Mouse (Mus musculus) myocyte (in vitro differentiated cells): Measurements from ENCODE around the gene Brsk2. TPM values are rescaled to one million over a fixed set of nuclear protein-coding genes. Genes with fewer than 3 reads are reported as not detected.

Experiments used
- H3K27me3 ChIP-seq: one replicate; pipeline ENCODE4 v1.6.1; 2011; ENCODE audit not compliant: control insufficient read depth, insufficient read depth, insufficient read length
- H3K36me3 ChIP-seq: one replicate; pipeline ENCODE4 v1.6.1; 2011; ENCODE audit not compliant: control insufficient read depth, insufficient read depth
- H3K4me2 ChIP-seq: one replicate; pipeline ENCODE4 v1.6.1; 2011; ENCODE audit warnings: low read depth, control low read depth
- H3K4me3 ChIP-seq: one replicate; pipeline ENCODE4 v1.5.1; 2011; ENCODE audit warnings: mild to moderate bottlenecking, control low read depth, moderate library complexity
- H3K79me2 ChIP-seq: one replicate; pipeline ENCODE4 v1.6.1; 2011; ENCODE audit not compliant: control insufficient read depth, insufficient read depth
- H3ac ChIP-seq: one replicate; pipeline ENCODE4 v1.6.1; 2011; ENCODE audit not compliant: control insufficient read depth, insufficient read length
- CEBPB ChIP-seq: IDR thresholded peaks from 2 replicates; pipeline ENCODE4 v1.6.1; 2011; ENCODE audit warnings: mild to moderate bottlenecking, moderate library complexity; ENCODE audit not compliant: poor library complexity, insufficient read depth, severe bottlenecking
- E2F4 ChIP-seq: IDR thresholded peaks from one replicate; pipeline ENCODE4 v1.6.1; 2011; ENCODE audit warnings: mild to moderate bottlenecking, control low read depth, moderate library complexity; ENCODE audit not compliant: insufficient read depth
- MAX ChIP-seq: IDR thresholded peaks from one replicate; pipeline ENCODE4 v1.6.1; 2011; ENCODE audit warnings: low read depth, mild to moderate bottlenecking, control low read depth
- MYOD1 ChIP-seq, 3 experiments: IDR thresholded peaks; one replicate each; pipeline ENCODE4 v1.6.1; 2011; ENCODE audit warnings: control low read depth in 2 of 3, low read depth in 2 of 3, mild to moderate bottlenecking in 2 of 3, moderate library complexity in 1 of 3; ENCODE audit not compliant: insufficient read length in 2 of 3, control insufficient read depth in 1 of 3
- MYOG ChIP-seq, 3 experiments: IDR thresholded peaks; one replicate each; pipeline ENCODE4 v1.6.1; 2011; ENCODE audit warnings: control low read depth in 2 of 3, low read depth in 2 of 3, mild to moderate bottlenecking in 2 of 3; ENCODE audit not compliant: insufficient read length in 2 of 3, control insufficient read depth in 1 of 3, insufficient read depth in 1 of 3
- POLR2A ChIP-seq: IDR thresholded peaks from one replicate; pipeline ENCODE4 v1.6.1; 2011; ENCODE audit warnings: low read depth, mild to moderate bottlenecking, control low read depth, moderate library complexity; ENCODE audit not compliant: insufficient read length
- POLR2AphosphoS2 ChIP-seq: IDR thresholded peaks from one replicate; pipeline ENCODE4 v1.6.1; 2011; ENCODE audit warnings: low read depth, control low read depth; ENCODE audit not compliant: insufficient read length
- REST ChIP-seq: IDR thresholded peaks from one replicate; pipeline ENCODE4 v1.6.1; 2011; ENCODE audit warnings: mild to moderate bottlenecking, control low read depth, moderate library complexity; ENCODE audit not compliant: insufficient read depth, insufficient read length
- SRF ChIP-seq: IDR thresholded peaks from one replicate; pipeline ENCODE4 v1.6.1; 2011; ENCODE audit warnings: low read depth; ENCODE audit not compliant: control insufficient read depth, insufficient read length
- TCF12 ChIP-seq: IDR thresholded peaks from one replicate; pipeline ENCODE4 v1.6.1; 2011; ENCODE audit warnings: mild to moderate bottlenecking, control low read depth; ENCODE audit not compliant: poor library complexity, insufficient read depth, severe bottlenecking
- TCF3 ChIP-seq: IDR thresholded peaks from one replicate; pipeline ENCODE4 v1.6.1; 2011; ENCODE audit warnings: low read depth, control low read depth; ENCODE audit not compliant: insufficient read length
- USF1 ChIP-seq: IDR thresholded peaks from one replicate; pipeline ENCODE4 v1.6.1; 2011; ENCODE audit warnings: low read depth, mild to moderate bottlenecking, control low read depth, moderate library complexity
- polyA plus RNA-seq: library from polyadenylated mRNA; unstranded; fragments of >200 nt; fragmentation: generic; extraction: Trizol; gene quantifications from one replicate; pipeline ENCODE4 v1.2.1, GENCODE M21; 2012; ENCODE audit warnings: missing spikeins

Gene Brsk2
- polyA plus RNA-seq, 1 experiment, result 0.05 TPM

DNA sequence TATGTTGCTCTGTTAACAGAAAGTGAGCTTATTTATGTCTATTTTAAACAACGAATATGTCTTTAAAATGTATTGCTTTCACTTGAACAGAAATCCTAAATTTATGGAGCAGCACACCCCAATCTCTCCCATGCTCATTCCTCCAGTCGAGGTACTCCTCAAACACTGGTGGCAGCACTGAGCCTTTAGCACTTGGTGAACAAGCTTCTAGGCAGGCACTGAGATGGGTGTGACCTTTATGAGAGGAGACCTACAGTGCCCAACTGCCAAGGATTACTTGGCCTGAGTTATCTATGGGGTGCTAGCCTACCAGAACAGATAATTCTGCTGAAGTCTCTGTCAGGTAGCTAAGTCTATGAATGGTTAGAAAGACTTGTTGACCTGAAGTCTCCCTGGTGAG is 70.1 kb downstream of the Brsk2 start:
- peaks cover 5% of the 10 kb centered on the region for H3K36me3 ChIP-seq
- H3ac ChIP-seq, result no peak overlapping the region
- no peak overlapping the region for H3K4me2 ChIP-seq
- no peaks in the 10 kb centered on the region for H3K79me2 ChIP-seq
- no peak overlapping the region for H3K4me3 ChIP-seq
- H3K27me3 ChIP-seq, result no peaks in the 10 kb centered on the region
- TF ChIP-seq MAX (no peak), CEBPB (no peak)

DNA sequence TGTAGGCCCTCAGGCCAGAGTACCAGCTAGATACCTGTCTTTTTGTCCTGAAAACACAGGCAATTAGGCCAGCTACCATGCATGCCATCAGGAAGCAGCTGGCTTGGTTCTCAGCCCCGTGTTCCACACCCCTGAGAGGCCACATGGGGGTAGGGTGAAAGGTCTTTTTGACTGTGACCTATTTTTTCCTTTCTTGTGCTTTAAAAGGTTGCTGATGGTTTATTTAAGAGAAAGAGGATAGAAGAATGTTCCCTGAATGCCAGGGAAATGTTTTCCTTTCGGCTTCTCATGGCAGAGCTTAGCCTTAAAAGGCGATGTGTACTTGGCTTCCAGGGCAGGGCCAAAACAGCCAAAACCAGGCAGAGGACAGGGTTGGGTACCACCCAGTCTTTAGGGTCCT is 71.3 kb downstream of the Brsk2 start:
- H3K4me2 ChIP-seq, result no peak overlapping the region
- TF ChIP-seq MYOD1 (IDR thresholded peaks at IDR 0.05; ENCODE audit: control insufficient read depth in 1 of 3, insufficient read length in 2 of 3, low read depth in 2 of 3) (no peak), E2F4 (no peak), MYOG (IDR thresholded peaks at IDR 0.05; ENCODE audit: control insufficient read depth in 1 of 3, insufficient read depth in 1 of 3, insufficient read length in 2 of 3, low read depth in 2 of 3) (no peak), TCF12 (no peak), MAX (no peak), SRF (no peak), POLR2A (no peak), REST (no peak), CEBPB (no peak), POLR2AphosphoS2 (no peak), TCF3 (no peak), USF1 (no peak)
- H3K27me3 ChIP-seq, result no peaks in the 10 kb centered on the region
- no peaks in the 10 kb centered on the region for H3K36me3 ChIP-seq
- H3K79me2 ChIP-seq, result no peaks in the 10 kb centered on the region
- H3K4me3 ChIP-seq, result no peak overlapping the region
- H3ac ChIP-seq, result no peak overlapping the region

DNA sequence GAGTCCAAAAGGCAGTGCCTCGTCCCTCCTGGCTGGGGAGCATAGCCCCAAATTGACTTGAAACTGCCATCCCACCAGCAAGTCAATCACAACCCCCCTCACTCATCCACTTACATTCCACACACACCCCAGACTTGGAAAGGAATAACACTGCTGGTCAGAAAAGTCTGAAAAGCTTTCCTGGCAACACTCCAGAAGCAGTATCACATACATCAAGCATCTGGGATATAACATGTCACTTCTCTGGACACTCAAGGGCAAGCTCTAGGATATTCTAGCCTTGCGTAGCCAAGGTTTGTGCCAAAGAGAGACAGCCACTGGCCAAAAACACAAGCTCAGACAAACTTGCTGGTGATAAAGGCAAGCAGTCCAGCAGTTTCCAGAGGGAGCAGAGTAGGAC is 75.6 kb downstream of the Brsk2 start:
- no peaks in the 10 kb centered on the region for H3K27me3 ChIP-seq
- H3K36me3 ChIP-seq, result no peaks in the 10 kb centered on the region
- H3K4me2 ChIP-seq, result no peak overlapping the region
- H3K79me2 ChIP-seq, result peaks cover 31% of the 10 kb centered on the region
- no peak for TF ChIP-seq TCF12
- TF ChIP-seq MYOD1 (IDR thresholded peaks at IDR 0.05; ENCODE audit: control insufficient read depth in 1 of 3, insufficient read length in 2 of 3, low read depth in 2 of 3), result no peak
- TF ChIP-seq POLR2AphosphoS2, result no peak
- TF ChIP-seq CEBPB, result no peak
- no peak for TF ChIP-seq MAX
- no peak for TF ChIP-seq SRF
- no peak for TF ChIP-seq TCF3
- TF ChIP-seq MYOG (IDR thresholded peaks at IDR 0.05; ENCODE audit: control insufficient read depth in 1 of 3, insufficient read depth in 1 of 3, insufficient read length in 2 of 3, low read depth in 2 of 3), result no peak
- TF ChIP-seq POLR2A, result no peak
- TF ChIP-seq E2F4, result no peak
- no peak for TF ChIP-seq REST
- no peak for TF ChIP-seq USF1
- no peak overlapping the region for H3K4me3 ChIP-seq
- H3ac ChIP-seq, result no peak overlapping the region

DNA sequence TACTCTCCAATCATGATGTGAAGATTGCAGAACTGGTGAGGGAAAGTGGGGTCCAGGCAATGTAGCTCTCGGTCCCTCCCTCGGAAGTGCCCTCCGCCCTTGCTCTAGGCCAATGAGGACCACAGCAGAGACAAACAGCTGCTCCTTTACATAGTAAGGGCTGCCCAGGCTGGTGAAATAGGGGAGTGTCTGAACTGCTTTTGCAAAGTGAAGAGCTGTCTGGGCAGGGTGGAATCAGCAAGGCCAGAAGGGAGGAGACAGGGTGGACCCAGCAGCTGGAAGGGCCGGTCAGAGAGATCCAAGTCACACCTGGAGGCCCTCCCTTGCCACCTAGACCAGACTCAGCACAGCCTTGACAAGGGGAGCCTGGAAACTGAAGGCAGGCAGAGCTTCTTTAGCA is 76.4 kb downstream of the Brsk2 start:
- no peaks in the 10 kb centered on the region for H3K36me3 ChIP-seq
- no peaks in the 10 kb centered on the region for H3K27me3 ChIP-seq
- TF ChIP-seq MAX (no peak), USF1 (no peak), POLR2AphosphoS2 (no peak), POLR2A (no peak), MYOG (IDR thresholded peaks at IDR 0.05; ENCODE audit: control insufficient read depth in 1 of 3, insufficient read depth in 1 of 3, insufficient read length in 2 of 3, low read depth in 2 of 3) (no peak), MYOD1 (IDR thresholded peaks at IDR 0.05; ENCODE audit: control insufficient read depth in 1 of 3, insufficient read length in 2 of 3, low read depth in 2 of 3) (no peak), TCF3 (no peak), REST (no peak), TCF12 (no peak), SRF (no peak), CEBPB (no peak), E2F4 (no peak)
- H3K4me2 ChIP-seq, result no peak overlapping the region
- H3K4me3 ChIP-seq, result no peak overlapping the region
- H3K79me2 ChIP-seq, result peaks cover 31% of the 10 kb centered on the region
- H3ac ChIP-seq, result no peak overlapping the region

DNA sequence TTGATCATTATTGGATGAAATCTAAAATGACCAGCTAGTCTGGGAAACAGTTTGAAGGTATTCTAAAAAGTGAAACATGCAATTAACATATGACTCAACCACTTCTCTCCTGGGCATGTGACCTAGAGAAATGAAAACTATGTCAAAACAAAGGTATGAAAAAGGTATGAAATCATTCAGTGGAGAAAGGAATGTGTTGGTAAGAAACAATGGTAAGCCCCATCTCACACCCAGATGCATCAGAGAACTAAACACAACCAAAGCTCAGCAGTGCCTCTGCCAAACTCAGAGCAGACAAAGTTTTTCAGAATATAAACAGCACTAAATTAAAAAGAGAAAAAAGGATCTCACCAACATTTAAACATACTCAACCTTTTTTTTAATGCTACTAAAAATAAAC is 80.5 kb downstream of the Brsk2 start:
- H3K27me3 ChIP-seq, result no peaks in the 10 kb centered on the region
- no peak overlapping the region for H3K4me3 ChIP-seq
- H3ac ChIP-seq, result no peak overlapping the region
- TF ChIP-seq MYOD1 (IDR thresholded peaks at IDR 0.05; ENCODE audit: control insufficient read depth in 1 of 3, insufficient read length in 2 of 3, low read depth in 2 of 3), result no peak
- no peak for TF ChIP-seq USF1
- TF ChIP-seq POLR2A, result no peak
- no peak for TF ChIP-seq E2F4
- no peak for TF ChIP-seq TCF12
- no peak for TF ChIP-seq POLR2AphosphoS2
- TF ChIP-seq CEBPB, result no peak
- H3K4me2 ChIP-seq, result no peak overlapping the region
- H3K79me2 ChIP-seq, result peaks cover 39% of the 10 kb centered on the region
- H3K36me3 ChIP-seq, result no peaks in the 10 kb centered on the region
